Mouse (Mus musculus): Measurements from ENCODE around the gene Tnr. TPM values are rescaled to one million over a fixed set of nuclear protein-coding genes. Genes with fewer than 3 reads are reported as not detected.

Gene Tnr
- total and polyA plus RNA-seq, 3 experiments = 0.01 TPM; not detected in 2

GRCm38 (mm10) chr1:159902120-159902497 lies 378.5 kb downstream of the Tnr start:
- TF ChIP-seq NRF1 (IDR thresholded peaks at IDR 0.05; ENCODE audit: insufficient read depth, low read depth, low read length, poor library complexity, severe bottlenecking) = no peak
- no peak for TF ChIP-seq POLR2AphosphoS5 (IDR thresholded peaks at IDR 0.05; ENCODE audit: borderline replicate concordance, low read depth, low read length)
- TF ChIP-seq MXI1 (IDR thresholded peaks at IDR 0.05; ENCODE audit: low read depth, low read length) = no peak
- no peak for TF ChIP-seq GATA1 (IDR thresholded peaks at IDR 0.05; ENCODE audit: low read depth, low read length)
- no peak for TF ChIP-seq ELF1 (IDR thresholded peaks at IDR 0.05; ENCODE audit: low read depth, low read length)
- TF ChIP-seq MEF2A (IDR thresholded peaks at IDR 0.05; ENCODE audit: extremely low read depth, insufficient replicate concordance, low read depth, low read length, poor library complexity, severe bottlenecking) = no peak
- no peak for TF ChIP-seq ETS1 (IDR thresholded peaks at IDR 0.05; ENCODE audit: low read depth, low read length)
- no peak for TF ChIP-seq USF1 (IDR thresholded peaks at IDR 0.05; ENCODE audit: low read depth, low read length)
- no peak for TF ChIP-seq RCOR1 (IDR thresholded peaks at IDR 0.05; ENCODE audit: low read depth, low read length)
- TF ChIP-seq TBP (IDR thresholded peaks at IDR 0.05; ENCODE audit: low read depth, low read length) = no peak
- no peak for TF ChIP-seq CHD1 (IDR thresholded peaks at IDR 0.05; ENCODE audit: low read depth, low read length)
- no peak for TF ChIP-seq GABPA (IDR thresholded peaks at IDR 0.05; ENCODE audit: low read depth, low read length)
- no peak for TF ChIP-seq RAD21 (IDR thresholded peaks at IDR 0.05; ENCODE audit: low read depth, low read length)
- TF ChIP-seq UBTF (IDR thresholded peaks at IDR 0.05; ENCODE audit: borderline replicate concordance, insufficient read depth, low read depth, low read length) = no peak
- no peaks in the 10 kb centered on the region for H3K79me2 ChIP-seq (ENCODE audit: control insufficient read depth, insufficient read depth, low read length, poor library complexity)
- no peaks in the 10 kb centered on the region for H3K9me3 ChIP-seq (replicated peaks; ENCODE audit: insufficient read depth, low read length)
- no peak overlapping the region for H3K27ac ChIP-seq (ENCODE audit: control insufficient read depth, low read depth, low read length)
- no peaks in the 10 kb centered on the region for H3K4me1 ChIP-seq (ENCODE audit: control insufficient read depth in 1 of 2, insufficient read depth in 2 of 2, low read length in 2 of 2)
- H3K36me3 ChIP-seq (ENCODE audit: control insufficient read depth in 1 of 2, insufficient read depth in 2 of 2, low read length in 2 of 2) = no peaks in the 10 kb centered on the region
- no peak for DNase-seq (ENCODE audit: low read depth, low spot score)
- H3K27me3 ChIP-seq (ENCODE audit: control insufficient read depth in 1 of 2, insufficient read depth in 2 of 2, low read length in 2 of 2) = no peaks in the 10 kb centered on the region
- H3K4me3 ChIP-seq (ENCODE audit: control insufficient read depth in 1 of 2, insufficient read depth in 1 of 2, low read depth in 2 of 2, low read length in 2 of 2) = no peak overlapping the region
- H3K9ac ChIP-seq (ENCODE audit: control insufficient read depth, low read depth, low read length, poor library complexity, severe bottlenecking) = no peak overlapping the region

GRCm38 (mm10) chr1:159911006-159911405 lies 387.4 kb downstream of the Tnr start:
- Histone ChIP-seq H3K79me2 (ENCODE audit: control insufficient read depth, insufficient read depth, low read length, poor library complexity) (no peaks in the 10 kb centered on the region), H3K27me3 (ENCODE audit: control insufficient read depth in 1 of 2, insufficient read depth in 2 of 2, low read length in 2 of 2) (no peaks in the 10 kb centered on the region), H3K9ac (ENCODE audit: control insufficient read depth, low read depth, low read length, poor library complexity, severe bottlenecking) (no peak overlapping the region), H3K36me3 (ENCODE audit: control insufficient read depth in 1 of 2, insufficient read depth in 2 of 2, low read length in 2 of 2) (no peaks in the 10 kb centered on the region), H3K4me3 (ENCODE audit: control insufficient read depth in 1 of 2, insufficient read depth in 1 of 2, low read depth in 2 of 2, low read length in 2 of 2) (no peak overlapping the region), H3K9me3 (replicated peaks; ENCODE audit: insufficient read depth, low read length) (no peaks in the 10 kb centered on the region), H3K4me1 (ENCODE audit: control insufficient read depth in 1 of 2, insufficient read depth in 2 of 2, low read length in 2 of 2) (no peaks in the 10 kb centered on the region), H3K27ac (ENCODE audit: control insufficient read depth, low read depth, low read length) (no peak overlapping the region)
- DNase-seq (ENCODE audit: low read depth, low spot score) = peak; percentile 4
- TF ChIP-seq BHLHE40 (IDR thresholded peaks at IDR 0.05; ENCODE audit: borderline replicate concordance, low read depth, low read length) = no peak
- peak; percentile 24 for TF ChIP-seq SMC3 (IDR thresholded peaks at IDR 0.05; ENCODE audit: low read depth, low read length)
- TF ChIP-seq POLR2AphosphoS2 (IDR thresholded peaks at IDR 0.05; ENCODE audit: low read length) = no peak
- no peak for TF ChIP-seq USF1 (IDR thresholded peaks at IDR 0.05; ENCODE audit: low read depth, low read length)
- TF ChIP-seq CHD1 (IDR thresholded peaks at IDR 0.05; ENCODE audit: low read depth, low read length) = no peak
- no peak for TF ChIP-seq MXI1 (IDR thresholded peaks at IDR 0.05; ENCODE audit: low read depth, low read length)
- TF ChIP-seq MAX (IDR thresholded peaks at IDR 0.05; ENCODE audit: low read length) = no peak
- TF ChIP-seq EP300 (IDR thresholded peaks at IDR 0.05; ENCODE audit: low read depth in 1 of 2, low read length in 2 of 2) = no peak
- TF ChIP-seq TCF12 (IDR thresholded peaks at IDR 0.05; ENCODE audit: low read depth, low read length) = no peak
- TF ChIP-seq JUND (IDR thresholded peaks at IDR 0.05; ENCODE audit: low read depth, low read length) = no peak
- TF ChIP-seq CHD2 (IDR thresholded peaks at IDR 0.05; ENCODE audit: low read length) = no peak
- no peak for TF ChIP-seq ELF1 (IDR thresholded peaks at IDR 0.05; ENCODE audit: low read depth, low read length)
- TF ChIP-seq ZKSCAN1 (IDR thresholded peaks at IDR 0.05; ENCODE audit: low read depth, low read length) = no peak
- no peak for TF ChIP-seq RCOR1 (IDR thresholded peaks at IDR 0.05; ENCODE audit: low read depth, low read length)
- TF ChIP-seq CTCF (IDR thresholded peaks at IDR 0.05 in 2 of 3, conservative IDR thresholded peaks at IDR 0.05 in 1 of 3; ENCODE audit: control insufficient read depth in 1 of 3, insufficient read depth in 1 of 3, low read depth in 2 of 3, low read length in 3 of 3, poor library complexity in 1 of 3, severe bottlenecking in 1 of 3) = peak in 1 of 3 experiments; percentile 19; a peak in 2 of 6 replicates
- TF ChIP-seq TAL1 (IDR thresholded peaks at IDR 0.05; ENCODE audit: low read length) = no peak
- TF ChIP-seq USF2 (IDR thresholded peaks at IDR 0.05; ENCODE audit: borderline replicate concordance in 1 of 2, insufficient read depth in 1 of 2, low read depth in 1 of 2, low read length in 2 of 2) = no peak
- no peak for TF ChIP-seq POLR2A (IDR thresholded peaks at IDR 0.05; ENCODE audit: control insufficient read depth in 1 of 2, insufficient read depth in 1 of 2, low read depth in 1 of 2, low read length in 2 of 2, poor library complexity in 1 of 2)
- no peak for TF ChIP-seq ETS1 (IDR thresholded peaks at IDR 0.05; ENCODE audit: low read depth, low read length)
- no peak for TF ChIP-seq MYB (IDR thresholded peaks at IDR 0.05; ENCODE audit: low read depth, low read length)
- TF ChIP-seq MYC (IDR thresholded peaks at IDR 0.05; ENCODE audit: low read depth, low read length) = no peak
- no peak for TF ChIP-seq POLR2AphosphoS5 (IDR thresholded peaks at IDR 0.05; ENCODE audit: borderline replicate concordance, low read depth, low read length)
- no peak for TF ChIP-seq MAFK (IDR thresholded peaks at IDR 0.05; ENCODE audit: borderline replicate concordance, low read depth, low read length)
- TF ChIP-seq UBTF (IDR thresholded peaks at IDR 0.05; ENCODE audit: borderline replicate concordance, insufficient read depth, low read depth, low read length) = no peak
